Mouse (Mus musculus) myocyte (in vitro differentiated cells): ENCODE measurements around the gene Gm20431. TPM values are rescaled to one million over a fixed set of nuclear protein-coding genes. Genes with fewer than 3 reads are reported as not detected.

ENCODE experiments used
- H3K27me3 ChIP-seq: one replicate; pipeline ENCODE4 v1.6.1; 2011; ENCODE audit not compliant: control insufficient read depth, insufficient read depth, insufficient read length
- H3K36me3 ChIP-seq: one replicate; pipeline ENCODE4 v1.6.1; 2011; ENCODE audit not compliant: control insufficient read depth, insufficient read depth
- H3K4me2 ChIP-seq: one replicate; pipeline ENCODE4 v1.6.1; 2011; ENCODE audit warnings: low read depth, control low read depth
- H3K4me3 ChIP-seq: one replicate; pipeline ENCODE4 v1.5.1; 2011; ENCODE audit warnings: mild to moderate bottlenecking, control low read depth, moderate library complexity
- H3K79me2 ChIP-seq: one replicate; pipeline ENCODE4 v1.6.1; 2011; ENCODE audit not compliant: control insufficient read depth, insufficient read depth
- H3ac ChIP-seq: one replicate; pipeline ENCODE4 v1.6.1; 2011; ENCODE audit not compliant: control insufficient read depth, insufficient read length
- CEBPB ChIP-seq: IDR thresholded peaks from 2 replicates; pipeline ENCODE4 v1.6.1; 2011; ENCODE audit warnings: mild to moderate bottlenecking, moderate library complexity; ENCODE audit not compliant: poor library complexity, insufficient read depth, severe bottlenecking
- E2F4 ChIP-seq: IDR thresholded peaks from one replicate; pipeline ENCODE4 v1.6.1; 2011; ENCODE audit warnings: mild to moderate bottlenecking, control low read depth, moderate library complexity; ENCODE audit not compliant: insufficient read depth
- MAX ChIP-seq: IDR thresholded peaks from one replicate; pipeline ENCODE4 v1.6.1; 2011; ENCODE audit warnings: low read depth, mild to moderate bottlenecking, control low read depth
- MYOD1 ChIP-seq, 3 experiments: IDR thresholded peaks; one replicate each; pipeline ENCODE4 v1.6.1; 2011; ENCODE audit warnings: control low read depth in 2 of 3, low read depth in 2 of 3, mild to moderate bottlenecking in 2 of 3, moderate library complexity in 1 of 3; ENCODE audit not compliant: insufficient read length in 2 of 3, control insufficient read depth in 1 of 3
- MYOG ChIP-seq, 3 experiments: IDR thresholded peaks; one replicate each; pipeline ENCODE4 v1.6.1; 2011; ENCODE audit warnings: control low read depth in 2 of 3, low read depth in 2 of 3, mild to moderate bottlenecking in 2 of 3; ENCODE audit not compliant: insufficient read length in 2 of 3, control insufficient read depth in 1 of 3, insufficient read depth in 1 of 3
- POLR2A ChIP-seq: IDR thresholded peaks from one replicate; pipeline ENCODE4 v1.6.1; 2011; ENCODE audit warnings: low read depth, mild to moderate bottlenecking, control low read depth, moderate library complexity; ENCODE audit not compliant: insufficient read length
- POLR2AphosphoS2 ChIP-seq: IDR thresholded peaks from one replicate; pipeline ENCODE4 v1.6.1; 2011; ENCODE audit warnings: low read depth, control low read depth; ENCODE audit not compliant: insufficient read length
- REST ChIP-seq: IDR thresholded peaks from one replicate; pipeline ENCODE4 v1.6.1; 2011; ENCODE audit warnings: mild to moderate bottlenecking, control low read depth, moderate library complexity; ENCODE audit not compliant: insufficient read depth, insufficient read length
- SRF ChIP-seq: IDR thresholded peaks from one replicate; pipeline ENCODE4 v1.6.1; 2011; ENCODE audit warnings: low read depth; ENCODE audit not compliant: control insufficient read depth, insufficient read length
- TCF12 ChIP-seq: IDR thresholded peaks from one replicate; pipeline ENCODE4 v1.6.1; 2011; ENCODE audit warnings: mild to moderate bottlenecking, control low read depth; ENCODE audit not compliant: poor library complexity, insufficient read depth, severe bottlenecking
- TCF3 ChIP-seq: IDR thresholded peaks from one replicate; pipeline ENCODE4 v1.6.1; 2011; ENCODE audit warnings: low read depth, control low read depth; ENCODE audit not compliant: insufficient read length
- USF1 ChIP-seq: IDR thresholded peaks from one replicate; pipeline ENCODE4 v1.6.1; 2011; ENCODE audit warnings: low read depth, mild to moderate bottlenecking, control low read depth, moderate library complexity
- polyA plus RNA-seq: library from polyadenylated mRNA; unstranded; fragments of >200 nt; fragmentation: generic; extraction: Trizol; gene quantifications from one replicate; pipeline ENCODE4 v1.2.1, GENCODE M21; 2012; ENCODE audit warnings: missing spikeins

Gene Gm20431
- polyA plus RNA-seq, 1 experiment = 9.2 TPM

GRCm38 (mm10) chr2:167576121-167576620 is 85.1 kb downstream of the Gm20431 start:
- Histone ChIP-seq H3K36me3 (no peaks in the 10 kb centered on the region), H3K27me3 (no peaks in the 10 kb centered on the region)
- TF ChIP-seq POLR2AphosphoS2 (no peak), SRF (no peak), CEBPB (no peak), MAX (no peak), POLR2A (no peak), TCF3 (no peak), E2F4 (no peak), USF1 (no peak), TCF12 (no peak), REST (no peak), MYOG (IDR thresholded peaks at IDR 0.05; ENCODE audit: control insufficient read depth in 1 of 3, insufficient read depth in 1 of 3, insufficient read length in 2 of 3, low read depth in 2 of 3) (no peak), MYOD1 (IDR thresholded peaks at IDR 0.05; ENCODE audit: control insufficient read depth in 1 of 3, insufficient read length in 2 of 3, low read depth in 2 of 3) (no peak)

DNA sequence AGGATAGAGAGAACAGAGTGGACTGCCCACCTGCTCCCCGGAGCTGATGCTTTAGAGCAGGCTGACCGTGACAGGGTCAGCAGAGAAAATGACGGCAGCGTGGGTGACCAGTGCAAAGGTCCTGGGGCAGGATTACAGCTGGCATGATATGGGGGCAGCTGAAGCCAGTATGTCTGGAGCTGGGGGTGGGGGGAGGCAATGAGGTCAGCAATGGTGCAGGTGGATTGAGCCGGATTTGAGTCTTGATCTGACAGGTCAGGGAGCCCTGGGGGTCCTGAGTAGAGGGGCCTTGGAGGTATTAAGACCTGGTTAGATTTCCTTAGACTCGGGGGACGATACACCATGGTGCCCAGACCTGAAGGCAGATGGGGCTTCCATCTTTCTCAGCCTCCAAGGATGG is 85.7 kb downstream of the Gm20431 start:
- TF ChIP-seq MAX (no peak), TCF3 (no peak), TCF12 (no peak), USF1 (no peak), CEBPB (no peak), SRF (no peak)
- no peaks in the 10 kb centered on the region for H3K27me3 ChIP-seq
- peak overlapping the region; percentile 51 for H3K4me2 ChIP-seq
- no peak overlapping the region for H3ac ChIP-seq
- H3K79me2 ChIP-seq = no peaks in the 10 kb centered on the region
- H3K4me3 ChIP-seq = no peak overlapping the region
- no peaks in the 10 kb centered on the region for H3K36me3 ChIP-seq

More at GRCm38 (mm10) chr2:167576121-167576620, 85.1 kb downstream of the Gm20431 start:
- H3K79me2 ChIP-seq = no peaks in the 10 kb centered on the region
- no peak overlapping the region for H3ac ChIP-seq
- peak overlapping the region; percentile 46 for H3K4me2 ChIP-seq
- no peak overlapping the region for H3K4me3 ChIP-seq

DNA sequence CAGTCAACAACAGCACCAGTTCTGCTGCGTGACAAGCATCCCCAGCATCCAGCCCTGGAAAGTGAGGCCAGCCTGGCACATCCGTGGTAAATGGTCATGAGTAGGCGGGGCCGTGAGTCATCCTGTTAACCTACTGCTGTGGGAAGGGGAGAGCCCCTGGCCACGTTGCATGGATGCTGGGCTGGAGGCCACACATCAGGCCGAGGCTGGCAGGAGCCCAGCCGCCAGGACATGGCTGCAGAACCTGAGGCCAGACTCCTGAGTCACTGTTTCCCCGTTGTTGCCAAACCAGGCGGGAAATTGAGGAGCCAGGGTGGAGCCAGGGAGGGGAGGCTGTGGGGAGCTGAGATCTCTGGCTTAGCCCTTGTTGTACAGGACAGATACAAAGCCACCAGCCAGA is 86.5 kb downstream of the Gm20431 start:
- no peak overlapping the region for H3ac ChIP-seq
- peak overlapping the region; percentile 51 for H3K4me2 ChIP-seq
- H3K36me3 ChIP-seq = no peaks in the 10 kb centered on the region
- TF ChIP-seq POLR2A (peak; percentile 41), MYOD1 (IDR thresholded peaks at IDR 0.05; ENCODE audit: control insufficient read depth in 1 of 3, insufficient read length in 2 of 3, low read depth in 2 of 3) (peak in 2 of 3 experiments; percentile 12 to 56), CEBPB (0 out of 2 replicates have a peak, but pooled peaks have one; percentile 24), TCF12 (no peak)
- no peaks in the 10 kb centered on the region for H3K27me3 ChIP-seq
- no peak overlapping the region for H3K4me3 ChIP-seq
- H3K79me2 ChIP-seq = no peaks in the 10 kb centered on the region

GRCm38 (mm10) chr2:167571442-167572220 is 89.7 kb downstream of the Gm20431 start:
- H3ac ChIP-seq = no peak overlapping the region
- H3K4me2 ChIP-seq = no peak overlapping the region
- H3K4me3 ChIP-seq = no peak overlapping the region
- H3K27me3 ChIP-seq = no peaks in the 10 kb centered on the region
- no peaks in the 10 kb centered on the region for H3K36me3 ChIP-seq
- no peak for TF ChIP-seq SRF
- no peak for TF ChIP-seq E2F4
- no peak for TF ChIP-seq TCF12
- TF ChIP-seq TCF3 = no peak
- no peak for TF ChIP-seq POLR2AphosphoS2
- TF ChIP-seq MYOD1 (IDR thresholded peaks at IDR 0.05; ENCODE audit: control insufficient read depth in 1 of 3, insufficient read length in 2 of 3, low read depth in 2 of 3) = no peak
- no peak for TF ChIP-seq USF1
- no peak for TF ChIP-seq CEBPB
- TF ChIP-seq MYOG (IDR thresholded peaks at IDR 0.05; ENCODE audit: control insufficient read depth in 1 of 3, insufficient read depth in 1 of 3, insufficient read length in 2 of 3, low read depth in 2 of 3) = no peak
- TF ChIP-seq POLR2A = no peak
- TF ChIP-seq REST = no peak
- TF ChIP-seq MAX = no peak
- no peaks in the 10 kb centered on the region for H3K79me2 ChIP-seq

GRCm38 (mm10) chr2:167570815-167571214 is 90.5 kb downstream of the Gm20431 start:
- Histone ChIP-seq H3K4me2 (peak overlapping the region; percentile 84), H3K79me2 (no peaks in the 10 kb centered on the region), H3ac (no peak overlapping the region), H3K4me3 (no peak overlapping the region), H3K27me3 (no peaks in the 10 kb centered on the region), H3K36me3 (no peaks in the 10 kb centered on the region)
- TF ChIP-seq POLR2A = no peak
- TF ChIP-seq MAX = no peak
- TF ChIP-seq CEBPB = no peak
- TF ChIP-seq MYOG (IDR thresholded peaks at IDR 0.05; ENCODE audit: control insufficient read depth in 1 of 3, insufficient read depth in 1 of 3, insufficient read length in 2 of 3, low read depth in 2 of 3) = no peak
- no peak for TF ChIP-seq REST
- no peak for TF ChIP-seq E2F4
- no peak for TF ChIP-seq TCF12
- no peak for TF ChIP-seq POLR2AphosphoS2
- TF ChIP-seq SRF = no peak
- no peak for TF ChIP-seq TCF3
- TF ChIP-seq MYOD1 (IDR thresholded peaks at IDR 0.05; ENCODE audit: control insufficient read depth in 1 of 3, insufficient read length in 2 of 3, low read depth in 2 of 3) = no peak
- no peak for TF ChIP-seq USF1
